Mouse (Mus musculus) stomach, embryonic 16.5 days (tissue): ENCODE data around the gene Srp54c. TPM values are rescaled to one million over a fixed set of nuclear protein-coding genes. Genes with fewer than 3 reads are reported as not detected.
"Not testable (repeated sequence)": the region's sequence is repeated elsewhere in the genome, so short reads cannot be mapped to it uniquely, and the experiment has no call there.

Source experiments
- ATAC-seq: fragments of 200-750 bp; cut with Nextera tagmentation; 2 replicates; pipeline ENCODE4 v1.8.0; 2017; ENCODE audit warnings: moderate number of reproducible peaks, moderate TSS enrichment; ENCODE audit not compliant: insufficient read depth, low FRiP score
- H3K27ac ChIP-seq: fragments of 300-500 bp; sonication (generic); 2 replicates; pipeline ENCODE4 v1.5.1; 2014; ENCODE audit warnings: low read length
- H3K27me3 ChIP-seq: fragments of 300-500 bp; sonication (generic); 2 replicates; pipeline ENCODE4 v1.6.1; 2014; ENCODE audit warnings: low read length, control low read depth, mixed read lengths; ENCODE audit not compliant: control insufficient read depth, insufficient read depth
- H3K36me3 ChIP-seq: fragments of 300-500 bp; sonication (generic); 2 replicates; pipeline ENCODE4 v1.6.1; 2014; ENCODE audit warnings: low read length; ENCODE audit not compliant: control insufficient read depth, insufficient read depth
- H3K4me1 ChIP-seq: fragments of 300-500 bp; sonication (generic); 2 replicates; pipeline ENCODE4 v1.6.1; 2014; ENCODE audit warnings: low read length, control low read depth, mixed read lengths; ENCODE audit not compliant: control insufficient read depth, insufficient read depth
- H3K4me2 ChIP-seq: fragments of 300-500 bp; sonication (generic); 2 replicates; pipeline ENCODE4 v1.6.1; 2014; ENCODE audit warnings: low read depth, low read length, mixed read lengths
- H3K4me3 ChIP-seq: fragments of 300-500 bp; sonication (generic); replicated peaks from 2 replicates; pipeline ENCODE4 v1.5.1; 2014; ENCODE audit warnings: mild to moderate bottlenecking, low read length
- H3K9ac ChIP-seq: fragments of 300-500 bp; sonication (generic); 2 replicates; pipeline ENCODE4 v1.6.1; 2014; ENCODE audit warnings: low read length
- H3K9me3 ChIP-seq: fragments of 300-500 bp; sonication (generic); replicated peaks from 2 replicates; pipeline ENCODE4 v1.6.1; 2016; ENCODE audit warnings: low read length, control low read depth; ENCODE audit not compliant: control insufficient read depth
- WGBS: fragments of 180-500 bp; shearing (Covaris S2); extraction: QIAGEN DNeasy Blood & Tissue Kit; methylation state at CpG from one replicate; pipeline ENCODE4 v1.1.7; 2014; 5-methylcytosine and 5-hydroxymethylcytosine counted together
- polyA plus RNA-seq: library from polyadenylated mRNA; unstranded; fragments of >200 nt; fragmentation: Nextera tagmentation; extraction: Ambion mirVana; gene quantifications from 2 replicates; pipeline ENCODE4 v1.2.1, GENCODE M21; 2015

The Srp54c gene
- polyA plus RNA-seq: 77.0 and 79.6 TPM in 2 replicates

- not testable (repeated sequence) for H3K4me2 ChIP-seq, H3K27me3 ChIP-seq, H3K4me1 ChIP-seq, H3K27ac ChIP-seq, H3K9ac ChIP-seq, H3K9me3 ChIP-seq, H3K36me3 ChIP-seq
- H3K4me3 ChIP-seq: peak within 1 kb of the TSS; percentile 40
- WGBS: no CpG with 5 or more reads among the region's 57 CpGs
- ATAC-seq: peak; percentile 98
Observed at GRCm38 (mm10) chr12:55229626-55230519, at the start of gene Srp54c. TSS of gene Srp54c (plus strand) at chr12:55230168.

DNA sequence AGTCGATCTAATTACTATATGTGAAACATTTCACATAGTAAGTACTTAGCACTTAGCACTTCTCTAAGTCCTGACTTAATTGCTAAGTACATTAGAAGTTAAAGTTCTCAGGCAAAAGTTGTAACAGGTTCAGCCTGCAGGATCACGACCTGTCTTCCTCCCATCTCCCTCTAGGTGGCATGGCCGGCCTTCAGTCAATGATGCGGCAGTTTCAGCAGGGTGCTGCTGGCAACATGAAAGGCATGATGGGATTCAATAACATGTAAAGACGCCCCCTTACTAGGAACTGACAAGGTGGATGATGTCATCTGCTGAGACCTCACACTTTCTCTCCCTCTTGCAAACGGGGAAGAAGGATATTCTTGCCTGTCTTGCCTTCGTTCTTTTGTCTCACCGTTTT is 42.3 kb upstream of the Srp54c start:
- WGBS: no CpG with 5 or more reads among the region's 8 CpGs
- not testable (repeated sequence) for H3K4me2 ChIP-seq, ATAC-seq

DNA sequence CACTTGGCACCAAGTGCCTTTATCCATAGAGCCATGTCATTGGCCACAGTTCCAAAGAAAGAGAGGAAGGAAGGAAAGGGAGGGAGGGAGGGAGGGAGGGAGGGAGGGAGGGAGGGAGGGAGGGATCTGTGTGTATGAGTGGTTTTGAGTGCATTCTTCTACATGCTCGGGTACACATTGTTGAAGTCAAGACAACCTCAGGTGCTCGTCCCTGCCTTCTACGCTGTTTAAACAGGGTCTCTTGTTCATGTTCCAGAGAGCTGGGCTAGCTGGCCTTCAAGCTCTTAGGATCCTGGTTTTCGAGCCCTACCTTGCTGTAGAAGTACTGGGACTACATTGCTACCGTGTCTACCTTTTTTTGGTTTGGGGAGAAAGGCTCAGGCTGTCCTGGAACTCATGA is 40.8 kb upstream of the Srp54c start:
- not testable (repeated sequence) for H3K9me3 ChIP-seq, H3K4me2 ChIP-seq, H3K4me1 ChIP-seq, H3K27me3 ChIP-seq, H3K27ac ChIP-seq, H3K4me3 ChIP-seq, ATAC-seq, H3K36me3 ChIP-seq, H3K9ac ChIP-seq
- WGBS: no CpG with 5 or more reads among the region's 5 CpGs

More for the DNA sequence above, 42.3 kb upstream of the Srp54c start:
- H3K4me1 ChIP-seq, H3K9ac ChIP-seq, H3K27me3 ChIP-seq, H3K27ac ChIP-seq, H3K9me3 ChIP-seq, H3K4me3 ChIP-seq, H3K36me3 ChIP-seq: not testable (repeated sequence)

- not testable (repeated sequence) for H3K36me3 ChIP-seq, H3K4me1 ChIP-seq, H3K27ac ChIP-seq, H3K9ac ChIP-seq, H3K4me2 ChIP-seq, H3K27me3 ChIP-seq, H3K4me3 ChIP-seq, H3K9me3 ChIP-seq
- peak; percentile 99 for ATAC-seq
- no CpG with 5 or more reads among the region's 40 CpGs for WGBS
Observed at GRCm38 (mm10) chr12:55199306-55199705, 30.7 kb upstream of the Srp54c start, which contains the start of gene 1700047I17Rik2. TSS of gene 1700047I17Rik2 (plus strand) at chr12:55199592.

GRCm38 (mm10) chr12:55199799-55200198 is 30.2 kb upstream of the Srp54c start:
- not testable (repeated sequence) for H3K9me3 ChIP-seq, H3K27me3 ChIP-seq, H3K4me2 ChIP-seq, H3K9ac ChIP-seq, H3K27ac ChIP-seq, H3K36me3 ChIP-seq, H3K4me3 ChIP-seq, H3K4me1 ChIP-seq
- WGBS: no CpG with 5 or more reads among the region's 18 CpGs
- peak; percentile 51 for ATAC-seq

DNA sequence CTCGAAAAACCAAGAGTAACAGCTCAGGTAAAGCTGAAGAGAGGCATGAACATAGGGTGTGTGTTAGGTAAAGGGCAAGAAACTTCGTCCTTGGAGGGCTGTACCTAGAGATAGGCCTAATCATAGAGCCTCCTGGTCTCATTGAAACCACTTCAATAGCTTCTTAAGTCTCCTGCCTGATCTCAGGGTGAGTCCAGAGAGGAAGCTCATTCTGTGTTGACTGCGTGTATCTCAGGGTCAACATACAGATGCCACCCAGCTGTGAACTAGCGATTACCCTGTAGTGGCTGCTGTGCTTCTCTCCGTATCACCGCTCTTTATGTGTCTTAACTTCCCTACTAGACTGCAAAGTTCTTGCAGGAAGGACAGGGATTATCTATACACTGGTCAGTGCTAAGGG is 17.0 kb upstream of the Srp54c start:
- H3K27ac ChIP-seq: not testable (repeated sequence)
- no CpG with 5 or more reads among the region's 6 CpGs for WGBS

GRCm38 (mm10) chr12:55230520-55230861 is 523 bp downstream of the Srp54c start:
- not testable (repeated sequence) for H3K4me1 ChIP-seq, H3K4me2 ChIP-seq

More for the DNA sequence above, 17.0 kb upstream of the Srp54c start:
- H3K36me3 ChIP-seq, H3K9me3 ChIP-seq, H3K9ac ChIP-seq, H3K4me1 ChIP-seq, H3K4me3 ChIP-seq, H3K27me3 ChIP-seq, ATAC-seq, H3K4me2 ChIP-seq: not testable (repeated sequence)

GRCm38 (mm10) chr12:55242243-55242642 is 12.3 kb downstream of the Srp54c start:
- ATAC-seq, H3K4me1 ChIP-seq, H3K27ac ChIP-seq, H3K9me3 ChIP-seq, H3K36me3 ChIP-seq, H3K9ac ChIP-seq, H3K27me3 ChIP-seq, H3K4me3 ChIP-seq, H3K4me2 ChIP-seq: not testable (repeated sequence)
- no CpG with 5 or more reads among the region's 8 CpGs for WGBS

More at GRCm38 (mm10) chr12:55230520-55230861, 523 bp downstream of the Srp54c start:
- H3K9ac ChIP-seq, H3K36me3 ChIP-seq, H3K27me3 ChIP-seq, H3K27ac ChIP-seq, H3K9me3 ChIP-seq: not testable (repeated sequence)
- H3K4me3 ChIP-seq: peak overlapping the region; percentile 40
- under 1% methylated on average over 10 of the region's 25 CpGs for WGBS
- ATAC-seq: peak; percentile 46

DNA sequence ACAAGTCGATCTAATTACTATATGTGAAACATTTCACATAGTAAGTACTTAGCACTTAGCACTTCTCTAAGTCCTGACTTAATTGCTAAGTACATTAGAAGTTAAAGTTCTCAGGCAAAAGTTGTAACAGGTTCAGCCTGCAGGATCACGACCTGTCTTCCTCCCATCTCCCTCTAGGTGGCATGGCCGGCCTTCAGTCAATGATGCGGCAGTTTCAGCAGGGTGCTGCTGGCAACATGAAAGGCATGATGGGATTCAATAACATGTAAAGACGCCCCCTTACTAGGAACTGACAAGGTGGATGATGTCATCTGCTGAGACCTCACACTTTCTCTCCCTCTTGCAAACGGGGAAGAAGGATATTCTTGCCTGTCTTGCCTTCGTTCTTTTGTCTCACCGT is 32.0 kb downstream of the Srp54c start:
- H3K4me1 ChIP-seq, H3K4me3 ChIP-seq, H3K4me2 ChIP-seq, H3K27ac ChIP-seq, H3K9ac ChIP-seq, H3K9me3 ChIP-seq, H3K27me3 ChIP-seq, ATAC-seq, H3K36me3 ChIP-seq: not testable (repeated sequence)
- no CpG with 5 or more reads among the region's 8 CpGs for WGBS
